In genomic region chr16:90424391-90424790, GRCm38 (mm10) we compare ENCODE assay signal across 11 mouse cellular contexts. TPM values are rescaled to one million over a fixed set of nuclear protein-coding genes. Genes with fewer than 3 reads are reported as not detected.
DNase-seq lines count a peak whose midpoint lies in the region; ATAC-seq lines count a peak whose summit lies in the region.
"Had no signal": no experiment of that assay in that cellular context is flagged by ENCODE, and none has a peak within 500 bp of the region (broad histone marks: within the 10 kb centered on the region; RNA-seq: fewer than 3 reads in every experiment).

No protein-coding gene starts in this region.

- no peaks in the 10 kb centered on the region for H3K36me3 ChIP-seq in heart, embryonic 15.5 days
- H3K36me3 ChIP-seq in lung, embryonic 16.5 days (ENCODE audit: control insufficient read depth, insufficient read depth, low read length) = peaks cover 4% of the 10 kb centered on the region
- H3K36me3 ChIP-seq in forebrain, embryonic 14.5 days (ENCODE audit: control insufficient read depth, insufficient read depth, low read length) = no peaks in the 10 kb centered on the region

- intact Hi-C loops in heart, postnatal 25 days (cut with DNase I) = no loop called here
- intact Hi-C loops in gastrocnemius, postnatal 14 days (cut with DNase I; ENCODE audit: low total_unique reads) = no loop called here

- no peaks in the 10 kb centered on the region for H3K9me3 ChIP-seq in heart, embryonic 15.5 days (replicated peaks)
- no peaks in the 10 kb centered on the region for H3K9me3 ChIP-seq in lung, embryonic 16.5 days (ENCODE audit: control insufficient read depth, low read length)
- no peaks in the 10 kb centered on the region for H3K9me3 ChIP-seq in forebrain, embryonic 14.5 days (replicated peaks; ENCODE audit: control insufficient read depth, low read length)

- H3K9ac ChIP-seq in heart, embryonic 15.5 days = no peak overlapping the region
- no peak overlapping the region for H3K9ac ChIP-seq in lung, embryonic 16.5 days (ENCODE audit: low read length)
- peak overlapping the region; percentile 5; the same call in 1 of the 2 replicates for H3K9ac ChIP-seq in forebrain, embryonic 14.5 days (ENCODE audit: low read length)
- H3K9ac ChIP-seq: limb, embryonic 12.5 days had no signal

- WGBS in heart, embryonic 15.5 days = 23% methylated on average over 9 of the region's 9 CpGs
- 34% methylated on average over 9 of the region's 9 CpGs for whole genome bisulfite sequencing in lung, embryonic 16.5 days
- WGBS in forebrain, embryonic 14.5 days = 14% methylated on average over 9 of the region's 9 CpGs

- peaks cover 64% of the 10 kb centered on the region for H3K4me1 ChIP-seq in heart, embryonic 15.5 days (replicated peaks)
- peaks cover 45% of the 10 kb centered on the region for H3K4me1 ChIP-seq in lung, embryonic 16.5 days (replicated peaks; ENCODE audit: control insufficient read depth, insufficient read depth, low read length)
- H3K4me1 ChIP-seq in forebrain, embryonic 14.5 days (ENCODE audit: control insufficient read depth, insufficient read depth, low read length) = peaks cover 55% of the 10 kb centered on the region

- no peak for DNase-seq in heart, postnatal 25 days (ENCODE audit: low spot score)
- no peak for DNase-seq in lung, postnatal 14 days
- peak; percentile 72 for DNase-seq in forebrain, embryonic 14.5 days (ENCODE audit: low spot score)
- peak; percentile 71 for DNase-seq in lung, postnatal 10 days
- DNase-seq in left cerebral cortex, adult 18-20 months (ENCODE audit: low spot score in 2 of 2) = no peak
- no peak for DNase-seq in gastrocnemius, postnatal 14 days
- DNase-seq: thymus, postnatal 25 days had no signal

- H3K27ac ChIP-seq in heart, embryonic 15.5 days = peak overlapping the region; percentile 83
- peak overlapping the region; percentile 58 for H3K27ac ChIP-seq in lung, embryonic 16.5 days (ENCODE audit: low read length)
- peak overlapping the region; percentile 79 for H3K27ac ChIP-seq in forebrain, embryonic 14.5 days (ENCODE audit: low read depth, low read length)

- H3K4me2 ChIP-seq in heart, embryonic 15.5 days = peak overlapping the region; percentile 25
- no peak overlapping the region for H3K4me2 ChIP-seq in lung, embryonic 16.5 days (ENCODE audit: low read depth, low read length)
- 0 out of 2 replicates have a peak overlapping the region, but pooled peaks have one; percentile 10 for H3K4me2 ChIP-seq in forebrain, embryonic 14.5 days (ENCODE audit: low read length)
- H3K4me2 ChIP-seq: limb, embryonic 12.5 days had no signal

- H3K4me3 ChIP-seq in heart, embryonic 15.5 days = no peak overlapping the region
- H3K4me3 ChIP-seq in lung, embryonic 16.5 days (ENCODE audit: low read length) = no peak overlapping the region
- no peak overlapping the region for H3K4me3 ChIP-seq in forebrain, embryonic 14.5 days (ENCODE audit: low read depth, low read length)
- H3K4me3 ChIP-seq: limb, embryonic 12.5 days had no signal

- peak; percentile 18; the same call in 1 of the 2 replicates for ATAC-seq in heart, embryonic 15.5 days (replicated peaks; ENCODE audit: insufficient number of reproducible peaks, insufficient read depth, low FRiP score, low read depth)
- peak; percentile 32 for ATAC-seq in lung, embryonic 16.5 days (ENCODE audit: low read depth)
- peak; percentile 24; the same call in 1 of the 2 replicates for ATAC-seq in forebrain, embryonic 14.5 days

- no peaks in the 10 kb centered on the region for H3K27me3 ChIP-seq in heart, embryonic 15.5 days
- no peaks in the 10 kb centered on the region for H3K27me3 ChIP-seq in lung, embryonic 16.5 days (ENCODE audit: control insufficient read depth, insufficient read depth, low read depth, low read length)
- H3K27me3 ChIP-seq in forebrain, embryonic 14.5 days (replicated peaks; ENCODE audit: control insufficient read depth, insufficient read depth, low read length) = no peaks in the 10 kb centered on the region
- H3K27me3 ChIP-seq: limb, embryonic 12.5 days had no signal

RNA-seq across cellular contexts. Expression of gene Hunk, which starts 38.6 kb away (rescaled TPM):
- 7.2 and 9.8 TPM in 2 replicates for polyA plus RNA-seq in heart, embryonic 15.5 days (2015; fragmentation: Nextera tagmentation; extraction: Ambion mirVana)
- total RNA-seq in heart, postnatal 25 days (2021) = 1 to 10 TPM in 1 of 2 experiments, under 1 TPM in 1; 0.50 to 1.1 TPM
- 16.2 and 16.5 TPM in 2 replicates for polyA plus RNA-seq in lung, embryonic 16.5 days (2015; fragmentation: Nextera tagmentation; extraction: Ambion mirVana)
- polyA plus RNA-seq in forebrain, embryonic 14.5 days (2014; fragmentation: Nextera tagmentation; extraction: Ambion mirVana) = 10.6 and 10.7 TPM in 2 replicates
- total RNA-seq in left cerebral cortex, adult 18-20 months (2021) = 10 to 100 TPM; 13.0 to 16.8 TPM
- 1 to 10 TPM; 3.1 to 3.7 TPM for total RNA-seq in gastrocnemius, postnatal 14 days (2021)
- total RNA-seq: granulocyte monocyte progenitor cell, adult 5-6 weeks had no signal

Comparison
In these comparisons a context has a peak if more than half of its experiments do, and no peak if none do; other contexts are left out.
1. DNase-seq: peak in forebrain, embryonic 14.5 days (single experiment) and lung, postnatal 10 days (single experiment); none in heart, postnatal 25 days (single experiment), lung, postnatal 14 days (single experiment), left cerebral cortex, adult 18-20 months (0 of 2) and gastrocnemius, postnatal 14 days (single experiment).
2. Peak in every context shown above with its lines, with median percentiles within 50 percentile points of each other: ATAC-seq and H3K27ac ChIP-seq.